Mouse (Mus musculus) left cerebral cortex, postnatal 4 days (tissue): ENCODE data around the gene Clybl. TPM values are rescaled to one million over a fixed set of nuclear protein-coding genes. Genes with fewer than 3 reads are reported as not detected.

Experiments used
- DNase-seq: peaks from one replicate; pipeline ENCODE4 v3.0.0-alpha.2; 2022
- intact Hi-C: fragments of 180-260 bp; cut with DNase I; formaldehyde crosslinking; loops from one replicate; pipeline ENCODE4 v1.15.1; 2025
- total RNA-seq, 2 experiments: library from RNA; stranded (reverse); gene quantifications; 2 replicates each; pipeline ENCODE4 v1.2.3; 2021

Clybl gene
- total RNA-seq, 2 experiments from 2014 or later: 6.5 to 8.5 TPM

DNA sequence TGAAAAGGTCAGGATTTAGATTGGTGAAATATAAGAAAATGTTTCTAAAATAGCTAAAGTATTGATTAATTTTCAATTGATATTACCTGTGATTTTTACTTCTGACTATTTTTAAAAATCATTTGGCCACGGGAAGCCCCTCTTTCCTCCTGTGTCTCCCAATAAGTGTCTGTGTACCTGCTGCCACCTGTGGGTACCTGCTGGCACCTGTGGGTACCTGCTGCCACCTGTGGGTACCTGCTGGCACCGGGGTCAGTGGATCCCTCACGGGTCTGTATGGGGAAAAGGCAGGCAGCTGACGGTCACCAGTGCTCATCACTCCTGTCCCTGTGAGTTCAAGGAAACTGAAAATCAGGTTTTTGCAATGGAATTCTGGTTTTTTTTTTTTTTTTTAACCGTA is 198.5 kb downstream of the Clybl start:
- intact Hi-C loops: loop anchor here (10.0 kb wide), 2 partner anchors 155 to 495 kb away; no protein-coding TSS in a partner anchor
- no peak for DNase-seq

DNA sequence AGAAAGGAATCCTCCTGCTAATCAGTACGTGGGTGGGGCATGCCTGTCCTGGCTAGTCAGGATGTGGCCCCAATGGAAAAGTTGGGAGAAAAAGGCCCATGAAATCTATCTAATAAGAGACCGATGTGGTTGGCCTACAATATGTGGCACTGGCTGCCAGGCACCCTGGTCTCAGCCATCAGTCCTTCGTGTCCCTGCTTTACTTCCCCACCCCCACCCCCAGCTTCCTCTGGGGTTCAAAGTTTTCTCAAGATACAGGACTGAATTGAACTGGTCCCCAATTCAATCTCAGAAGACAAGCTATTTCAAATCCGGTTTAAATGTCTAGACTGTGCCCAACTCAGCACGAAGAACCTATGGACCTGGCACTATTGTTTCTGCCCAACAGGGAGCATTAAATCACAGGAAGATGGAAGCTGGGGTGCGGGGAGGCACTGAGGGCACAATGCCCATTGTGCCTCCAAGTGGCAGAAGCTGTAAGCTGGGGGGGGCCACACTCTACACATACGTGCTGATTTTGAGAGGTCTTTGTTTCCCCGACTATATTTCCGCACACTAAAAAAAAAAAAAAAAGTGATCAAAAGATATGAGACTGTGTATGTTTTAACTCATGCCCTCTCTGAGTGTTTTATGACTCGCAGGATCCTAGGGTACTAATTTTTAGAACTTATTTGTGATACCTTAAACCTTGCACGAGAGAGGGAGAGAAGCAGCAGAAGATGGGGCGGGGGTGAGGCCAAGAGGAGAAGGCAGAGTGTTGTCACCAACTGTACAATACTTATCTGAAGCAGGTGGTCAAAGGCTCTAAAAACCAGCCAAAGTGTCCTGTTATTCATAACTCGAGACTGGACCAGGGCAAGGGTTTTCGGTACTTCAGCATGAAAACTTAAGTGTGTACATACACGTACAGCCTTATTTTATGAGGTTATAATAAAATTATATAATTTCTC is 199.7 kb downstream of the Clybl start:
- intact Hi-C loops: loop anchor here (10.0 kb wide), 2 partner anchors 156 to 494 kb away; no protein-coding TSS in a partner anchor
- DNase-seq: peak; percentile 88

DNA sequence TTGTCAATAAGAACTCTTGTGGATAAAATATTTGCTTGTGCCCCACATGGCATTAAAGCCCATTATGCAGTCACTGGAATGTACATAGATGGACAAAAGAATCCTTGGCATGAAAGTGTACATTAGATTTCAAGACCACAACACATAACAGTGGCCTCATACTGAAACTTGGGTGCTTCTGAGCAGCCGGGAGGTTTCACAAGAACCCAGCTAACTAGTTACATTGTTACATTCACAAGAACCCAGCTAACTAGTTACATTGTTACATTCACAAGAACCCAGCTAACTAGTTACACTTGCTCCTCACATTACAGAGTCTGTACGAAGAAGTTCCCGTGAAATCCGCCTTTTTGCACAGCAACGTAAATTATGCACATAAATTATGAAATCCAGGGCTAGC is 200.8 kb downstream of the Clybl start:
- no peak for DNase-seq
- intact Hi-C loops: loop anchor here (10.0 kb wide), 2 partner anchors 157 to 493 kb away; no protein-coding TSS in a partner anchor

DNA sequence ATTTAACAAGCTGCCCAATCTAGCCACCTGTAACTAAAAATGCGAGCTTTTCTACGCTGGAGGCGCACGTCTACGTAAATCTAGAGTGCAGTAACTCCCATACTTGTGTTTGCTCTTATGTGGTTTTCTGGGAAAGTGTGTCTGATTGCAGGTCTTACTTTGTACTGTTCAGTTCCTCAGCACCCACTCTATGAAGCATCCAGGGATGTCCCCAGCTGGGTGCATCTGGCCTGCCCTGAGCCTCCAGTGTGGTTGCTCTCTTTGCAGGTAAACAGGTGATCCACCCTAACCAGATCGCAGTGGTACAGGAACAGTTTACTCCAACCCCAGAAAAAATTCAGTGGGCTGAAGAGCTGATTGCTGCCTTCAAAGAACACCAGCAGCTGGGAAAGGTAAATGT is 202.4 kb downstream of the Clybl start:
- DNase-seq: peak; percentile 24
- intact Hi-C loops: loop anchor here (10.0 kb wide), 2 partner anchors 159 to 491 kb away; no protein-coding TSS in a partner anchor

DNA sequence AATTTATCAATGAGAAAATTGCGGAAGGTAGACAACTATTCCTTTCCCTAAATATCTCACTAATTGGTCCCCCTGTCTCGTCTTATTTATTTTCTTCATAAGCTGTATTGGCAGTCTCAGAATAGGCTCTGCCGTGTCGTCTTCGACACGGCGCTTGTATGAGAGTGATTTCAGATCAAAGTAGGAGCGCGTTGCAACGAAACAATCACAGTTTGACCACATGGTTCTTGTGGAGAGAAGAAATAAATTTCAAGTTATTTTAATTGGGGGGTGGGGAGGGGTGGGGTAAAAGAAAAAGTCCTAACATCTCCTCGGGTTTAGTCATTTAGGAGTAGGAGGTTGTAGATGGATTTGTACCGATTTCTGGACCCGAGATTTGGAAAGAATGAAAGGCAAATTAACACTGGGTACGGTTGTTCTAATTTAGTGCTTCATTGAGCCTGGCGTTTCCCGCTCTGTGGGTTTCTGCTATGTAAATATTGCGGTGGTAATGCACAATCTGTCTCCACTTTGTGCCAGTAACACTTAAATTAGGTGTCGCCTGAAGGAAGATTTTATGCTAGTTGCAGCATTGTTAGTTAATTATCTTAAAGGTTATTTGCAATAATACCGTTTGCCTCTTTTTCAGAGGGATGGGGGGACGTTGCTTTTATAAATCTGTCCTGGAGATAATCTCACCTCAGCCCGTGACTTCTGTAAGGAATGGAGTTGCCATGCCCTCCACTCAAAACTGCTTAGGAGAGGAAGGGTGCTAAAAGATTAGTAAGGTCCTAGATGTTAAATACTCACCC is 203.1 kb downstream of the Clybl start:
- DNase-seq: peak; percentile 62

DNA sequence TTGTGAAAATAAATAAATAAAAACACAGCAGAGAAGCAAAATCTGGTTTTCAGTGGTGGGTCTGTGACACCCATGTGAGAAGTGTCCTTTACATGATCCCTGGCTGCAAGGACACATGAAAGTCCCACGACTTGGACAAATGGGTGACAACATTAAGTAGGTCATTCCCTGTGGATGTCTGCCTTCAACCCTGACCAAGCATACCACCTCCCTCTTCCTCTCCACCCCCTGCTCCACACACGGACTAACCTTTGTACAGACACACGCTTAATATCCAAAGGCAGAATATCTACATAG is 203.7 kb downstream of the Clybl start:
- intact Hi-C loops: loop anchor here (10.0 kb wide), 2 partner anchors 160 to 490 kb away; no protein-coding TSS in a partner anchor
- DNase-seq: no peak

More for the DNA sequence above, 203.1 kb downstream of the Clybl start:
- intact Hi-C loops: loop anchor here (10.0 kb wide), 2 partner anchors 160 to 490 kb away; no protein-coding TSS in a partner anchor

DNA sequence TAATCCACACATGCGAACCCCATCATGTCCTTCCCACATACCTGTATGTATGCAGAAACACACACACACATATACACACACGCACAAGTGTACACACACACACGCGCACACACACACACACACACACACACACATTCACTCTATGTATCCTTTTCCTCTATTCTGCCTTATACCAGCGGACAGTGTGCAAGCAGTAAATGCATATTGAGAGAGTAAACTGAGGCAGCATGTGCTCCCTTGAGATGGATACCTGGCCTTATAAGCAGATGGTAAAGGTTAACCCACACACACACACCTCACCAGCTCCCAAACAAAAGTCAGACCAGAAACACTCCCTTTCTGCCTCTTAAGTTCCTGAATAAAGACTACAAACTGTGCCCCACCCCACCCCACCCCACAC is 204.3 kb downstream of the Clybl start:
- DNase-seq: no peak
- intact Hi-C loops: loop anchor here (10.0 kb wide), 2 partner anchors 161 to 489 kb away; no protein-coding TSS in a partner anchor

DNA sequence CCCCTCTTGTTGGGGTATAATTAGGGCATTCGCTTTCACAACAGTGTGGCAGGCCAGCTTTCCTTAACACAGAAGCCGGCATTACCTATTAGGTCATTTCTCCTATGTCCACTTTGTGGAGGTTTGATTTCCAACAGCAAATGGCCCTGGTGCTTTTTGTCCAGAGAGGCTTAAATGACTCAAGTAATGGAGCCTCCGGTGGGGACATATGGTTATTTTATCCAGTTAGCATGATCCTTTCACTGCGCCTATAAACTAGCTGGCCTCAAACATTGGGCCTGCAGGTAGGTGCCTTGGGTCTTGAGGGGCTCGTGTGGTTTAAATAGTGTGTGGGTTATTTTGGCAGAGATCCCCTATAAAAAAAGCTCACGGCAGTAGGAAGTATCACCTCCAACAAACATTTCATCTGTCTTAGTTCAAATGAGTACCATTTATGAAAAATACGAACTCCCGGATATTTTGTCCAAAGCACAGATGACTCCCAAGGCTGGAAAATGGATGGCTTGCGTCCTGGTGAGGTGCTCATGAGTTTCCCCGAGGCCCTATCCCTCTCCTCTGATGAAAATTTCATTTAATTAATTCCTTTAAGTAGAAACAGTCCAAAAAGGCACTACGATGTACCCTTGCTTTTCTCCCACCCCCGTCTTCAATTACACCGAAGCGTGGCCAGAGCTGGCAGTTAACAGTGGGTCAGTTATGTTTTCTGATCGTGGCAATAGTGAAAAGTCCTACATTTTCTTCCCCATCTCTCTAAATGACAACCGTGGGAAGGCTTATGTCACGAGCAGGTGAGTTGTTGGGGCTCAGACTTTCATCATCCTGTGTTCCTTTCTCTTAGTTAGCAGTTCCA is 205.0 kb downstream of the Clybl start:
- intact Hi-C loops: loop anchor here (10.0 kb wide), 2 partner anchors 162 to 488 kb away; no protein-coding TSS in a partner anchor

DNA sequence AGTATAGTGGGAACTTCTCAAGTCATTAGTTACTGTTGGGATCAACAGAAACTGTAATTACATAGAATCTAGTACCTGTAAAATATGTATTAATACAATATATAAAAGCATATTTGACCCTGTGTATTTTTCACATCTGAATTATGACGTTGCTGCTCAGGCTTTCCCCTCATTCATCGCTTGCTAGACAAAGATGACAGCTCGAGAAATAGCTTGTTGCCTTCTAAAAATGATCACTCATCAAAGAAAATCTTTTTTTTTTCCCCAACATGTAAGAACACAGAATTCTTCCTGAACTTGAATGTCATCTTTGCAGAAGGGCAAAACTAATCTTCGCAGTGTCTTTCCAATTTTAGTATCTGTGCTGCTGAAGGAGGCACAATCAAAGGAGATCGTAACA is 206.3 kb downstream of the Clybl start:
- intact Hi-C loops: loop anchor here (10.0 kb wide), 2 partner anchors 163 to 487 kb away; no protein-coding TSS in a partner anchor

More for the DNA sequence above, 205.0 kb downstream of the Clybl start:
- peak; percentile 0 for DNase-seq

DNA sequence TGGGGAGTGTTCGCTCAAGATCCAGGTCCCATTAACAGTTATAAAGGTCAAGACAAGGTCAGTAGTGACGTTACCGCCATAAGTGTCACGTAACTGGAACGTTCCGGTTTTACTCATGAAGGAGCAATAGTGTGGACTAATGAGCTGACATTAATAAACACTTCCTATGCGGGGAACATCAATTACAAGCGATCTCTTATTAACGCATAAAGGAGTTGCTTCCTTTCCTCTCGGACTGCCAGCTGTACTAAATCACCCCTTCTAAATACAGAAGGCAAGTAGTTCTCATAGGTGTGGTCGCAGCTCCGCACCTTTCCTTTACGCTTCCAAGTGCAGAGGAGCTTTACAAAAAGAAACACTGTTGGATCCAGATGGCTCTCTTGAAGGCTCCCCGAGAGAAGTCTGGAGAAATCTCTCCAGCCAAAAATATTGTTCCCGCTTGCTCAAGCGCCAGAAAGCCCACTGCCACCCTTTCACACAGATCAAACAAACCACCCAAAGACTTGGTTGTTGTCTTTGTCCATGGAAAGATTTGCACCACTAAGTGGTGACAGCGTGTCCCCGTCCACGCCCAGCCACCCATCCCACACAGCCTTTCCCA is 207.0 kb downstream of the Clybl start:
- DNase-seq: peak; percentile 63
- intact Hi-C loops: loop anchor here (10.0 kb wide), 2 partner anchors 164 to 486 kb away; no protein-coding TSS in a partner anchor

More for the DNA sequence above, 206.3 kb downstream of the Clybl start:
- DNase-seq: no peak

DNA sequence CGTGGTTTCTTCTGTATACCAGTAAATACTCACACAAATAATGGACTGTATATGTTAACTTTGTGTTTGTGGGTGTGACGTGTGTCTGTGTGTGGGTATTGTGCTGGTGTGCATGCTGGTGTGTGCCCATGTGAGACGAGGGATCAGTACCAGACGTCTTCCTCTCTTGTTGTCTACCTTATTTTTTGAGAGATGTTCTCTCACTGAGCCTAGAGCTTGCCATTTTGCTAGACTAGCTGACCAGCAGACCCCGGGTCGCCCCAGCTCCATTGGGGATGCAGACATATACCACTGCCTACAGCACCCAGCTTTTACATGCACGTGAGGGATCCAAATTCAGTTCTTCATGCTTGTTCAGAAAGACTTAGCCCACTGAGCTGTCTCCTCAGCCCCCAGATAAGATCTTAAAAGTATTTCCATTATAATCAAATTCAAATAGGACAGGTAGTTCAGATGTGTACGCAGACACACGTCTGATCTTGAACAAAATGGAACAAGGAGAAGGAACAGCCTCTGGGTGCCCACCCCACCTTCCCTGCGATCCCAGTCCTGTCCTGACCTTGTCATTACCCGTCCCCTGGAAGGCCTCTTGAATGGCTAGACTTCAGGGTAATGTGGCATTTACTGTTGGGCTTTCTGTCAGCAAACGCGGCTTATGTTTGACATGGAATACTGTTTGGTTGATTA is 208.3 kb downstream of the Clybl start:
- intact Hi-C loops: loop anchor here (10.0 kb wide), 2 partner anchors 165 to 485 kb away; no protein-coding TSS in a partner anchor

DNA sequence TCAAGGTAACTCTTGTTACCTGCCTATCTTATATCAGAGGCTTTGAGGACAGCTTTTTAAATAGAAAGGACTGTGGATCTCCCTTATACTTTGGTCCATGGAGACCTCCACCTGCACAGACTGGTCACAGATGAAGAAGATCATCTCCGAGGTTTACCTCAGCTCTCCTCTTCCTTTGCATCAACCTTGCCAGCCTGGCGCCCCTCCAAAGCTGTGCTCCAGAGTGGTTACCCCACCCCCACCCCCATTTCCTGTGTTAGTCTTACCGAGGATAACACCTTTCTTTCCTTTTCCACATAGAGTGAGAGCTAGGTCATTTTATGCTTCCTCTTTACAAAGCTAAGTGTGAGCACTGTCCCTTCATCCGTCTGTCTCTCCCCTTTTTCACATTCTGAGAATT is 209.4 kb downstream of the Clybl start:
- intact Hi-C loops: no loop called here
- peak; percentile 81 for DNase-seq

More for the DNA sequence above, 208.3 kb downstream of the Clybl start:
- no peak for DNase-seq

DNA sequence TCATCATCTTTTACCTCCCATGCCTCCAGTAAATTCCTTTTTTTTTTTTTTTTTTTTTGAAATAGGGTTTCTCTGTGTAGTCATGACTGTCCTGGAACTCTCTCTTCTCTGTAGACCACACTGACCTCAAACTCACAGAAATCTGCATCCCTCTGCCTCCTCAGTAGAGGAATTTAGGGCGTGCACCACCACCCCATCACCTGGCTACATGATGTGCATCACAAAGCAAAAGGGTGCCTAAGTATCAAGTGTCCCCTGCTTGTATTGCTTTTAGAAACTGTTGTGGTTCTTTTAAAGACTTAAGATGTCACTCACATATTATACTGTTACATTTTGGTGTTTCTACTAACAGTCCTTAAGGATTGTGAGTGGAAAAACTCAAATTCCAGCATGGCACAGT is 211.6 kb downstream of the Clybl start:
- no peak for DNase-seq
- intact Hi-C loops: no loop called here

DNA sequence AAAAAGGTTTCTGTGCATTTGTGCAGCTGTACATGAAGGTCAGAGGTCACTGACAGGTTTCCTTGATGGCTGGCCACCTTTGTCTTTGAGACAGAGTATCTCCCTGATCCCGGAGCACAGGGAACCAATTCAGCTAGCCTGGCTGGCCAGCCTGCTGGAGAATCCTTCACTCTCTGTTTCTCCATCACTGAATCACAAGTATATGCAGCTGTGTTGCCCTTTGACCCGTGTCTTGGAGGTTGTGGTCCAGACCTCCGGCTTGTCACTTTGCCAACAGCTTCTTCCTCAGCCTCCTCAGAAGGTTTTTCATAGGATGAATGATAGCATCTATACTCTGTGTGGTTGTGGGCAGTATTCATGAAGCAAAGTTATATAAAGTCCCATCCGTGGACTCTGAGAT is 217.2 kb downstream of the Clybl start:
- intact Hi-C loops: no loop called here
- no peak for DNase-seq

DNA sequence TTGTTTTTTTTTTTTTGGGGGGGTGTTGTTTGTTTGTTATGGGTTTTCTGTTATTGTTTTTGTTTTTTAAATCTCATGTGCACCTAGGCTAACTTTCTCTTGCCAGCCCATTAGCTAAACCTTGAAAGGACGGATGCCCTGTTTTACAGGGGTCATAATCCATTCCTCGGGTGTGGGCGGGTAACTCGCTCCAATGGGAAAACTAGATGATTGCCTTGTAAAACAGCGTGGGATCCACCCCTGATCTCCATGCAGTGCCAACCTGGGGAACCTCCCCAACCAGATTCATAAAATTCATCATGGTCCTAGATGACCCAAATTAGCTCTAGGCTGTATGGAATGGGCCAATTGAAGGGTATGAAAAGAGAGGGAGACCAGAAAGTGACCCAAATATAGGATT is 218.4 kb downstream of the Clybl start:
- no peak for DNase-seq
- intact Hi-C loops: loop anchor here (10.0 kb wide), 1 partner anchor 55 kb away; the partner anchor contains the start of gene Gm5089

DNA sequence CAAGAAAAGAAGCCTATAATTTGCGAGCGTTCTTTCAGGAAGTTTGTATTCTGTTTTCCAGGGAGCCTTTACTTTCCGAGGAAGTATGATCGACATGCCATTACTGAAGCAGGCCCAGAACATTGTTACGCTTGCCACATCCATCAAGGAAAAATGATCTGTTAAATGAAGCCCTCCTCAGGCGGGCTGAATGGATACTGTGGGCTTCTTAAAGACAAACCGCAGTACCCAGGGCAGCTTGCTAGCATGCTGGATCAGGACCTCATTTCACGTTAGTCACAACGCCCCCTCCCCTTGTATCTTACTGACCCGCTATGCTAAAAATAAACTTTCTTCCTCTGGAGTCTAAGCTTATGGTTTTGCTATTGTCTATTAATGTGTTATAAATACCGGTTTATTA is 220.4 kb downstream of the Clybl start:
- intact Hi-C loops: loop anchor here (10.0 kb wide), 1 partner anchor 53 kb away; the partner anchor contains the start of gene Gm5089
- DNase-seq: no peak

DNA sequence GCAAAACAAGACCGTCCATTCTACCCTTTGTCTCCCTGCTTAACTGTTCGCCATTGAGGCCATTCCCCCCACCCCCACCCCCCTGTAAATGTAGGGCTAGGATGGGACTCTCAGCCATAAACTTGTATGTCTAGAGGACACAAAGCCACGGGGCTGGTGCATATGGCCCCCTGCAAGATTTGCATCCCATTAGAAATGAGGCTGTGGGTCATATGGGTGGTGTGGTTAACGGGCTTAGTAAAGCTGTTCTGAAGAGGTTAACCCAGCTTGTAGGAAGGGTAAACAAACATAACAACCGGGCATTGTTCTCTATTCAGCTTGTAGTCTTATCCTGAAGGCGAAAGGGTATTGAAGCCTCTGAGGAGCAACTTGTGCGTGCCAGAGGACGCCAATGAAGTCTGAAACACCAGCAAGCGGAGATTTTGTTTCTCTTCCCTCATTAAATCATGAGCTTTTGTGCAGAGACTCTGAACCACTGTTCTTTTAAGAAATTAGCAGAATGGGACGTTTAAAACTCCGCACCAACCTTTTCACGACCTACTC is 221.3 kb downstream of the Clybl start:
- intact Hi-C loops: loop anchor here (10.0 kb wide), 1 partner anchor 52 kb away; the partner anchor contains the start of gene Gm5089
- no peak for DNase-seq

DNA sequence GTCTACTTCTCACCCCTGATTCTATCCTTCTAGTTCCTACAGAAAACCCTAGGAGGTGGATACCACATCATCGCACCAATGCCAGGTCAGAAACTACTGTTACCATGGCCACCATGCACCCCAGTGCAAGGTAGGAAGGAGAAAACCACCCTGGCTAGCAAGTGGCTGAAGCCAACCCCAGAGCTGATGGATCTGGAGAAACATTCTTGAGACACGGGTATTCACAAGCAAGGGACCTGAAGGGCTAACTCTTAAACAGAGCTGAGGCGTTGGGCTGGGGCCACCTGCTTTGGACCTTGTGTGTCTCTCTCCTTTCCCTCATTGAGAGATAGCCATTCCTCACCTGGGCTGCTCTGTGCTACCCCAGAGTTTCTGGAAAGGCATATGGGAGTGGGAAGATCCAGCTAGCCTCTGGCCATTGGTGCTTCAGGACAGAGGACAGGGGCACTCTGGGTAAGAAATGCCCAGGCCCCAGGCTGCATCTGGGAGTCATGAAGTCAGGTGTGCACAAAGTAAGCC is 222.0 kb downstream of the Clybl start:
- DNase-seq: no peak
- intact Hi-C loops: loop anchor here (10.0 kb wide), 1 partner anchor 51 kb away; the partner anchor contains the start of gene Gm5089
